Mouse (Mus musculus) kidney, adult 2 months (tissue): Measurements from ENCODE around the gene Dnajc21. TPM values are rescaled to one million over a fixed set of nuclear protein-coding genes. Genes with fewer than 3 reads are reported as not detected.

Experiments used
- DNase-seq: peaks from one replicate; pipeline ENCODE4 v3.0.0; 2021
- H3K27ac ChIP-seq: fragments of 200-500 bp; 2 replicates; pipeline ENCODE4 v1.5.1; 2012; ENCODE audit warnings: low read depth, low read length, control low read depth, inconsistent platforms; ENCODE audit not compliant: insufficient read depth
- H3K27me3 ChIP-seq: fragments of 200-500 bp; replicated peaks from 2 replicates; pipeline ENCODE4 v1.6.1; 2012; ENCODE audit warnings: mild to moderate bottlenecking, moderate library complexity, low read length, inconsistent platforms; ENCODE audit not compliant: control insufficient read depth, insufficient read depth
- H3K36me3 ChIP-seq: fragments of 200-500 bp; 2 replicates; pipeline ENCODE4 v1.6.1; 2012; ENCODE audit warnings: mild to moderate bottlenecking, moderate library complexity, low read length, inconsistent platforms; ENCODE audit not compliant: control insufficient read depth, insufficient read depth
- H3K4me1 ChIP-seq: fragments of 200-500 bp; 2 replicates; pipeline ENCODE4 v1.6.1; 2011; ENCODE audit warnings: low read length; ENCODE audit not compliant: control insufficient read depth, insufficient read depth
- H3K4me3 ChIP-seq: fragments of 200-500 bp; 2 replicates; pipeline ENCODE4 v1.5.1; 2011; ENCODE audit warnings: mild to moderate bottlenecking, low read depth, low read length, control low read depth; ENCODE audit not compliant: insufficient read depth
- CTCF ChIP-seq: fragments of 200-500 bp; conservative IDR thresholded peaks from 2 replicates; pipeline ENCODE4 v1.5.1; 2011; ENCODE audit warnings: low read depth, mild to moderate bottlenecking, control low read depth, low read length, moderate library complexity, mixed read lengths; ENCODE audit not compliant: insufficient read depth, insufficient read length
- POLR2A ChIP-seq: fragments of 200-500 bp; IDR thresholded peaks from one replicate; pipeline ENCODE4 v1.6.1; 2011; ENCODE audit warnings: low read depth, low read length, control low read depth
- WGBS: fragments of 180-500 bp; shearing (Covaris S2); methylation state at CpG from one replicate; pipeline ENCODE4 v1.1.7; 2018; 5-methylcytosine and 5-hydroxymethylcytosine counted together
- polyA plus RNA-seq: library from polyadenylated mRNA; depleted of rRNA; stranded (reverse); fragments of >200 nt; gene quantifications from 2 replicates; pipeline ENCODE4 v1.2.3, GENCODE M21; 2012

The Dnajc21 gene
- polyA plus RNA-seq, 1 experiment, result 3.2 TPM

DNA sequence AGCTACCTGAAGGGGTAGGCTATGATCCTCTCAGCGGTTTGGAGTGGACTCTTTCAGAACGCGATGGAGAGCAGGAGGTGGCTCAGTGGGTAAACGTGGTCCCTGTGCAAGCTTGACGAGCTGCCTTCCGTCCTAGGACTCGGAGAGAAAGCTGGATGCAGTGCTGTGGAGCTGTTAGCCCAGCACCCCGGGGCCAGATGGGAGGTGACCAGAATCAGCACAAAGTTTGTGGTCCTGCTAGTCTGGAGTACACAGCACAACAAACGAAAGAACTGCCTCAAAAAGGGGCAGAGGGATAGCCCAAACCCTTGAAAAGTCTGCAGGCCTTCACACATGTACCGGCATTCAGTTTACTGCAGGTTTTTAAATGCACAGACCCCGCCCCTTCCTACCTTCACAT, 25.6 kb upstream of the Dnajc21 start:
- TF ChIP-seq CTCF, result no peak
- TF ChIP-seq POLR2A, result no peak
- Histone ChIP-seq H3K4me3 (no peak overlapping the region), H3K27ac (no peak overlapping the region), H3K4me1 (no peaks in the 10 kb centered on the region), H3K36me3 (no peaks in the 10 kb centered on the region; the same call in none of the 2 replicates), H3K27me3 (no peaks in the 10 kb centered on the region)
- DNase-seq, result no peak
- WGBS, result 95% methylated on average over 11 of the region's 11 CpGs

DNA sequence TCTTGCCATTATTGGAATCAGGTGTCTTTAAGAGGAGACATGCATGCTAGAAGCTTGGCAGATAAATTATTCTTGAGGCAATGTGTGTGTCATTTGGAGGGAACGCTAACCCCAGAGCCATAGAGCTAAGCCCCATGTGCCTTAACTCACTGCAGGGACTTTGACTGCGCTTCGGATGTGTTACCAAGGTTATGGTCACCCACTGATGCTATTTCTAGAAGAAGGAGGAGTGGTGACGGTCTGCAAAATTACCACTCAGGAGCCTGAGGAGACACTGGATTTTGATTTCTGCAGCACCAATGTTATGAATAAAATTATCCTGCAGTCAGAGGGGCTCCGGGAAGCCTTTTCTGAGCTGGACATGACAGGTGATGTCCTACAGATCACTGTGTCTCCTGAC, 19.8 kb upstream of the Dnajc21 start:
- Histone ChIP-seq H3K4me1 (peaks cover 3% of the 10 kb centered on the region; the same call in 1 of the 2 replicates), H3K36me3 (no peaks in the 10 kb centered on the region; the same call in 1 of the 2 replicates), H3K27ac (no peak overlapping the region), H3K27me3 (no peaks in the 10 kb centered on the region), H3K4me3 (no peak overlapping the region)
- DNase-seq, result no peak
- 95% methylated on average over 5 of the region's 5 CpGs for WGBS
- TF ChIP-seq POLR2A, result no peak
- TF ChIP-seq CTCF, result no peak

DNA sequence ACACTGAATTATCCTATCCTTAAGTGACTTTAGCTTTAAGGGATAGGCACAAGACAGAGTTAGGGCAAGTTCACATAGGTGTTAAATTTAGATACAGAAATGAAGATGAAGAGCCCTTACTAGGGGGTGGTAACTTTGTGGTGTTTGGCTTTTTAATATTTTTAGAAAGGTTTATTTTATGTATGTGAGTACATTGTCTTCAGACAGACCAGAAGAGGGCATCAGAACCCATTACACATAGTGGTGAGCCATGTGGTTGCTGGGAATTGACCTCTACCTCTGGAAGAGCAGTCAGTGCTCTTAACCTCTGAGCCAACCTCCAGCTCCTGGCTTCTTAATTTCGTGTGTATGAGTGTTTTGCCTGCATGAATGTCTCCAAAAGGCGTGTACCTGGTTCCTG, 16.9 kb upstream of the Dnajc21 start:
- Histone ChIP-seq H3K36me3 (no peaks in the 10 kb centered on the region; the same call in 1 of the 2 replicates), H3K4me1 (peaks cover 3% of the 10 kb centered on the region; the same call in 1 of the 2 replicates), H3K27me3 (no peaks in the 10 kb centered on the region), H3K27ac (peak overlapping the region; percentile 71; the same call in 1 of the 2 replicates), H3K4me3 (no peak overlapping the region)
- peak; percentile 47 for DNase-seq
- no peak for TF ChIP-seq CTCF
- no peak for TF ChIP-seq POLR2A
- WGBS, result 37% methylated on average over 2 of the region's 2 CpGs

DNA sequence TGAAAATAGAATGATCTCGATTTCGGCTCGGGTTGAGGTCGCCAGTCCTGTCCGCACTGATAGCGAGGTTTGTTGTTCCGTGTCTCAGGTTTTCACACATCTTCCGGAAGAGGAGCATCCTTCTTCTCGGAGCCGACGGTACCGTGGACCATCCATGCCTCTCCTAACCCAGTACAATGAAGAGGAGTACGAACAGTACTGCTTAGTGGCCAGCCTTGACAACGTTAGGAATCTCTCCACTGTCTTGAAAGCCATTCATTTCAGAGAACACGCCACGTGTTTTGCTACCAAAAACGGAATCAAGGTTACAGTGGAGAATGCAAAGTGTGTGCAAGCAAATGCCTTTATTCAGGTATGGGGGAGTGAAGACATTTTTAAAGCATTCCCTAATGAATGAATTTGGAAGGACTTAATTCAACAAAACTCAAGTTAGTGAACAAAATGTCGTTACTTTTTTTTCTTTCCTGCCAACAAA, 16.1 kb upstream of the Dnajc21 start:
- Histone ChIP-seq H3K4me3 (peak overlapping the region; percentile 78), H3K36me3 (no peaks in the 10 kb centered on the region; the same call in 1 of the 2 replicates), H3K4me1 (peaks cover 3% of the 10 kb centered on the region; the same call in 1 of the 2 replicates), H3K27ac (no peak overlapping the region), H3K27me3 (no peaks in the 10 kb centered on the region)
- no peak for DNase-seq
- TF ChIP-seq POLR2A, result no peak
- WGBS, result under 1% methylated on average over 18 of the region's 18 CpGs

DNA sequence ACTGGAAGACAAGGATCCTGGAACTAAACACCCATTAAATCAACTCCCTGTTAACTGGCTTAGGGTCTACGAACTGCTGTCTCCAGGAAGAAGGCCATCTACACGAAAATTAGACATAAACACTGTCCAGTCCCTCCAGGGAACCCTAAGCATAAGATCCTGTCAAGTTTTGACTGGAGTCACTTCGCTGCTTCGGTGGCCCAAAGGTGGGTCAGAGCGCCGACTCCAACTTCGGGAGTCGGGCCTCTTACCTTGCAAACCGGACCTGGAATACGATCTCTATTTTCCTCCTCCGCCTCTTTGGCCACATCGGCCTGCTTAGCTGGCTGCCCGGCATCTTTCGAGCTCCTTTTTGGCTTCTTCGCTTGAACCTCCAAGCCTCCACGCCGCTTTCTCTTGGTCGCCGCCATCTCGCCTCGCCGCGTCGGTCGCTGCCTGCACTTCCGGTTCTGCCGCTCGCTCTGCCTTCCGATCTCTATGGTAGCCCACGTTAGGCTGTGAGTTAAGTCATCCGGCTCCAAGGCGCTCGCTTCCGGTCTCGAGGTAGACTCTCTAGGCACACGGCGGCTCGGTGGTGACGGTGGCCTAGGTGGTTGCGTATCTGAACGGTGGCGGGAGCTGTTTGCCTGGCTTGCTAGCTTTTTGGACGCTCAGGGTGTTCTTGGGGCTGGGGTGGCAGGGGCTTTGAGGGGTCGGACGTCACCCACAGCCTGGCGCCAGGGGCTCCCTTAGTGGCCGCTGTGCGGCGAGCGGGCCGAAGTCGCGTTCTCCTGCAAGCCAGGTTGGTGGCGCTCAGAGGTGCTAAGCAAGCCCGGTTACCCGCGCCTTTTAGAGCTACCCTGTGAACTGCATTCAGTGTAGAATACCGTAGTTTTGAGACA, 15.4 kb upstream of the Dnajc21 start, which contains the start of the genes Brix1 and Rad1:
Brix1 (minus strand) TSS at position 464 of the 881 bp plus-strand sequence.
Rad1 (plus strand) TSS at position 535 of the 881 bp plus-strand sequence.
- peak; percentile 98 for DNase-seq
- peak; percentile 20 for TF ChIP-seq POLR2A
- no peak for TF ChIP-seq CTCF
- Histone ChIP-seq H3K4me1 (peaks cover 3% of the 10 kb centered on the region; the same call in 1 of the 2 replicates), H3K36me3 (no peaks in the 10 kb centered on the region), H3K4me3 (peak within 1 kb of the TSS; percentile 94), H3K27me3 (no peaks in the 10 kb centered on the region), H3K27ac (peak within 1 kb of the TSS; percentile 40; the same call in 1 of the 2 replicates)
- under 1% methylated on average over 58 of the region's 58 CpGs for WGBS

DNA sequence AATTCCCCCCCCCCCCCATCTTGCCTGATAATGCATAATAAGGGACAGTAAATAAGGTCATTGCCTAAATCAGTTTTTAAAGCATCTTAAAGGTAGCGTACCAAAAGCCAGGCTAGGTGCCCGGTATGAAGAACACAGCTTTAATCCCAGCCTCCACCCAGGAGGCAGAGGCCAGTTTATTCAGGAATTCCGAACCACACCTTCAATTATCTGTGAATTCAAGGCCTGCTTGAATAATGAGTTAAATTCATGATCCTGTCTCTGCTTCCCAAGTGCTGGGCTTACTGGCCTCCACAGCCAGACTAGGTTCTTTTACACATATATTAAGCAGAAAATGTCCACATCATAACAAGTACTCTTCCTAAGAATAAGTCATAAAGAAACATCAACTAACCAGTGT, 625 bp upstream of the Dnajc21 start:
- Histone ChIP-seq H3K27ac (peak overlapping the region; percentile 11), H3K4me1 (peaks cover 6% of the 10 kb centered on the region; the same call in 1 of the 2 replicates), H3K4me3 (no peak overlapping the region), H3K27me3 (no peaks in the 10 kb centered on the region), H3K36me3 (peaks cover 3% of the 10 kb centered on the region)
- WGBS, result 14% methylated on average over 3 of the region's 3 CpGs
- no peak for TF ChIP-seq CTCF
- TF ChIP-seq POLR2A, result no peak
- no peak for DNase-seq

DNA sequence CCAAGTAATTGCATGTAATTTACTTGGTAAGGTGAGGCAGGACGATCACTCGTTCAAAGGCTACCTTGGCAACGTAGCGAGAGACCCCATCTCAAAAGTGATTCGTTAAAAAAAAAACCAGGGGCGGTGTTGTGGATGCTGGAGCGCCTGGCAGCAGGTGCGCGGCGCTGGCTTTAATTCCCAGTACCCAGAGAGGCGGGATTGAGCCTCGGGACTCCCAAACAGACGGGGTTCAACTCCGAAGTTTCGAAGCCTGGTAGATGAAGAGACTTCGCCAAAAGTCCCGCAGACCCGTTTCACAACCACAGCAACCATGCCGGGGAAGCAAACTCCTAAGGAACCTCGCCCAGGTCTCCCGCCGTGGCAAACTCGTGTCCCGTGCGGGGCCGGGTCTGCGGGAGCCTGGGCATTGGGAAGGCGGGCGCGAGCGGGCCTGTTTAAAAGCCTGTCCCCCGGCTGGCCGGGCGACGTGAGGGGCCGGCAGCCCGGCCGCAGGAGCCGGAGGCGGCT, 620 bp downstream of the Dnajc21 start:
- H3K27me3 ChIP-seq, result no peaks in the 10 kb centered on the region
- peak overlapping the region; percentile 56 for H3K4me3 ChIP-seq
- H3K36me3 ChIP-seq, result no peaks in the 10 kb centered on the region
- TF ChIP-seq POLR2A (no peak), CTCF (no peak)
- no peak for DNase-seq
- H3K27ac ChIP-seq, result peak overlapping the region; percentile 4; the same call in 1 of the 2 replicates
- under 1% methylated on average over 40 of the region's 40 CpGs for WGBS
- peaks cover 6% of the 10 kb centered on the region; the same call in 1 of the 2 replicates for H3K4me1 ChIP-seq
